Mouse (Mus musculus): ENCODE results near the gene Gm9507. TPM values are rescaled to one million over a fixed set of nuclear protein-coding genes. Genes with fewer than 3 reads are reported as not detected.
"Not testable (repeated sequence)": the region's sequence is repeated elsewhere in the genome, so short reads cannot be mapped to it uniquely, and the experiment has no call there.

The Gm9507 gene
- total RNA-seq, 2 experiments from 2014 or later = not detected

DNA sequence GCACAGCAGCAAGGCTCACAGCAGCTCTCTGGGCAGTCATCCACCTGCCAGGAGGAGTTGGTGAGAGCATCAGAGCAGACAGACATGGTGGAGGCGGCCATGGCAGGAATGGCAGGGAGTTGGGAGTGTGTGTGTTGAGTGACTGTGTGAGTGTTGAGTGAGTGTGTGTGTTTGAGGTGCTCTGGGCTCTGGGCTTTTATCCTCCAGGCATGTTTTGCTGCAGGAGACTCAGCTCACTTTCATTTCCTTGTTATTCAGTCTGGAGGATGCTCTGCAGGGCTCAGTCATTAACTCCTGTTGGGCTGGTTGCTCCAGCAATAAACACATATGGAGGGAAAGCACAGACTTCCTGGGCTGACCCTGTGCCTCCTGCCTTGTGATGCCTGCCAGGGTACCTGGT, 34.8 kb downstream of the Gm9507 start, which contains the start of gene Gm7138:
Gene Gm7138, minus strand, starts transcription at position 101 of the 400 bp plus-strand sequence.
- intact Hi-C loops (cut with DNase I); DNase-seq: not testable (repeated sequence)

DNA sequence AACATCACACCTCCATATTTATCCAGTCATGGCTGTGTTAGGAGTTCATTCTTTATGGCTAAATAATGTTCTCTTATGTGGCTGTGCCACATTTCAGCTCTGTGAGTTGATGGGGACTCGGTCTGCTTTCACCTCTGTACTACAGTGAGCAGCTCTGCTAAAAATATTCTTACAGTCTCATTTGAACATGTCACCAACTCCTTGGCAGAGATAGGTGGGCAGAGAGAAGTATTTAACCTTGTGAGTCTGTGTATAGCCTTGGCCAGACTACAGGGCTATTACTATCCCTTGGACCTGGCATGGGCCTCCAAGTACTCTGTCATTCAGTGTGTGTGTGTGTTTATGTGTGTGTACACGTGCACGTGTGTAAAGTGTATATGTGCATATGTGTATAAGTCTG, 39.5 kb downstream of the Gm9507 start:
- intact Hi-C loops (cut with DNase I); DNase-seq: not testable (repeated sequence)

DNA sequence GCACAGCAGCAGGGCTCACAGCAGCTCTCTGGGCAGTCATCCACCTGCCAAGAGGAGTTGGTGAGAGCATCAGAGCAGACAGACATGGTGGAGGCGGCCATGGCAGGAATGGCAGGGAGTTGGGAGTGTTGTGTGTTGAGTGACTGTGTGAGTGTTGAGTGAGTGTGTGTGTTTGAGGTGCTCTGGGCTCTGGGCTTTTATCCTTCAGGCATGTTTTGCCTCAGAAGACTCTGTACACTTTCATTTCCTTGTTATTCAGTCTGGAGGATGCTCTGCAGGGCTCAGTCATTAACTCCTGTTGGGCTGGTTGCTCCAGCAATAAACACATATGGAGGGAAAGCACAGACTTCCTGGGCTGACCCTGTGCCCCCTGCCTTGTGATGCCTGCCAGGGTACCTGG, 40.4 kb downstream of the Gm9507 start, which contains the start of gene Gm3238:
Gene Gm3238, minus strand, starts transcription at position 101 of the 400 bp plus-strand sequence.
- DNase-seq; intact Hi-C loops (cut with DNase I): not testable (repeated sequence)

DNA sequence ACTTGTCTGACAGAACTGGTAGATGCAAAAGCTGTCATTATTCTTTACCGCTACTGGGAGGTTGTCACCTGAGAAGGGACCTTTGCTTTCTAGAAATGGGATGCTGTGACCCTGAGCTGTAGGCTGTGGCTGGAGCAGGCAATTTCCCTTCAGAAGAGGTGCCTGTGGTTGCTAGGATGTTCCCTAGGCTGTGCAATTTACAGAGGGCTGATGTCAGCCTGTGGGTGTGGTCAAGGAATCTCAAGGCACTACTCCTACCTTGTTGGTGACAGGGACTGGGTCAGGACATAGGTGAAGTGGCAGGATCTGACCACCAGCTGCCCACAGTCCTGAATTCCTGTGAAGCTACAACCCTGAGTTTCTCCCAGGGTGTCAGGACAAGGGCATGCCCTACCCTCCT, 41.9 kb downstream of the Gm9507 start:
- DNase-seq = no peak

More for the DNA sequence above, 41.9 kb downstream of the Gm9507 start:
- intact Hi-C loops (cut with DNase I) = no loop called here

Other genes with a start within 250 kb of the Gm9507 start
- gene Pttg1ip, start 230.1 kb downstream of the Gm9507 start, total RNA-seq (2021) = 100 to 1,000 TPM; 134 to 148 TPM
- gene Sumo3, start 205.7 kb downstream of the Gm9507 start, total RNA-seq (2021) = 10 to 100 TPM; 68.3 to 79.2 TPM
- 10 to 100 TPM; 12.2 to 13.5 TPM for gene Gm49325, start 205.6 kb downstream of the Gm9507 start, total RNA-seq (2021)
- gene Ube2g2, start 189.6 kb downstream of the Gm9507 start, total RNA-seq (2021) = 10 to 100 TPM; 57.7 to 68.8 TPM
- not detected for gene Tspear, start 125.3 kb downstream of the Gm9507 start, total RNA-seq (2021)
- gene Gm19402, start 121.1 kb downstream of the Gm9507 start, total RNA-seq (2021) = not detected
- gene Gm9508, start 114.6 kb downstream of the Gm9507 start, total RNA-seq (2021) = not detected
- gene Gm10272, start 105.2 kb downstream of the Gm9507 start, total RNA-seq (2021) = not detected
- gene Gm10024, start 100.4 kb downstream of the Gm9507 start, total RNA-seq (2021) = not detected
- not detected for gene Gm10142, start 96.0 kb downstream of the Gm9507 start, total RNA-seq (2021)
- gene Krtap12-1, start 91.2 kb downstream of the Gm9507 start, total RNA-seq (2021) = not detected
- not detected for gene Gm10100, start 85.4 kb downstream of the Gm9507 start, total RNA-seq (2021)
- gene Gm18596, start 69.2 kb downstream of the Gm9507 start, total RNA-seq (2021) = not detected
- not detected for gene Gm9736, start 60.5 kb downstream of the Gm9507 start, total RNA-seq (2021)
- not detected for gene Gm3233, start 52.2 kb downstream of the Gm9507 start, total RNA-seq (2021)
- not detected for gene Gm3238, start 40.5 kb downstream of the Gm9507 start, total RNA-seq (2021)
- not detected for gene Gm7138, start 34.9 kb downstream of the Gm9507 start, total RNA-seq (2021)
- not detected for gene Gm3250, start 29.3 kb downstream of the Gm9507 start, total RNA-seq (2021)
- gene Gm7137, start 23.6 kb downstream of the Gm9507 start, total RNA-seq (2021) = not detected
- gene Gm9639, start 16.8 kb downstream of the Gm9507 start, total RNA-seq (2021) = not detected
- not detected for gene Gm19668, start 12.7 kb downstream of the Gm9507 start, total RNA-seq (2021)
- not detected for gene Gm2696, start 2.8 kb upstream of the Gm9507 start, total RNA-seq (2021)
- not detected for gene Krtap10-4, start 15.3 kb upstream of the Gm9507 start, total RNA-seq (2021)
- not detected for gene Krtap10-10, start 24.1 kb upstream of the Gm9507 start, total RNA-seq (2021)
- gene Gm36176, start 35.0 kb upstream of the Gm9507 start, total RNA-seq (2021) = not detected
- gene Gm10318, start 41.0 kb upstream of the Gm9507 start, total RNA-seq (2021) = not detected
- not detected for gene Gm3285, start 50.1 kb upstream of the Gm9507 start, total RNA-seq (2021)
- gene Lrrc3, start 90.7 kb upstream of the Gm9507 start, total RNA-seq (2021) = 1 to 10 TPM; 1.3 to 1.9 TPM
- under 1 TPM; 0.14 to 0.40 TPM for gene Trpm2, start 158.7 kb upstream of the Gm9507 start, total RNA-seq (2021)
- gene 1810043G02Rik, start 166.7 kb upstream of the Gm9507 start, total RNA-seq (2021) = 1 to 10 TPM; 7.9 to 9.3 TPM
- 100 to 1,000 TPM; 108 to 119 TPM for gene Pfkl, start 198.2 kb upstream of the Gm9507 start, total RNA-seq (2021)
- gene Dnmt3l, start 230.1 kb upstream of the Gm9507 start, total RNA-seq (2021) = not detected
- not detected for gene Aire, start 231.8 kb upstream of the Gm9507 start, total RNA-seq (2021)

Measured in heart, postnatal 10 days (tissue).